Comparison of ENCODE assay signal across 15 mouse cellular contexts in the genomic region with DNA sequence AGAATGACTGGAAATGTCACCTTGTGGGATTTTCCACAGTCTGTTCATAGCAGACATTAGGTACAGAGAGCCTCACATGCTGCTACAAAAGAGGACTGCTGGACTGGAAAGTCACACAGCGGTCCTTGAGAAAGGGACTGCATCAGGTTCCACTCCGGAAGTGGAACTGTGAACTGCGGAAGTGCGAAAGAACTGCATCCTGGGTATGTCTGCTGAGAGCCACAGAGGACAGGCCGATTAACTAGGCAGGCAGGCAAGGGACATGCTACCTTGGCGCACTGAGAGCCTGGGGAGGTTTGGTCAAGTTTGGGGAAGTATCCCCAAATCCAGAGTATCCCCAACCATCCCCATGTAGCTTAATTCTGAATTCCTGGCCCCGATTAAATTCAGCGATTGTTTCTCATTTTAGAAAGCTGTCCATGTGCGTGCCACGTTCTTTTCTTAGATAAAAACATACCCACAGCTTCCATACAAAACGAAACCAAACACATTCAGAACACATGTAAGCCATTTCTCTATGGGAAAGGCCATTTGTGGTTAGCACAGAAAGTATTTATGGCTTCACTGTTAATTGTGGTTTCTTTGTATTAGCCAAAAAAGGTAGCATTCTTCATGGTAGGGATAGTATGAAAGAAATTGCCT.
DNase-seq lines count a peak whose midpoint lies in the region; ATAC-seq and TF ChIP-seq lines count a peak whose summit lies in the region.
"Had no signal": no experiment of that assay in that cellular context is flagged by ENCODE, and none has a peak within 500 bp of the region (broad histone marks: within the 10 kb centered on the region; RNA-seq: fewer than 3 reads in every experiment).

No protein-coding gene starts in this region.

- H3K4me3 ChIP-seq in heart, adult 2 months = no peak overlapping the region
- peak overlapping the region; percentile 57 for H3K4me3 ChIP-seq in testis, adult 2 months (ENCODE audit: control insufficient read depth, low read depth, low read length)
- no peak overlapping the region for H3K4me3 ChIP-seq in embryonic facial prominence, embryonic 14.5 days (ENCODE audit: low read depth, low read length)
- H3K4me3 ChIP-seq in midbrain, postnatal 0 days (ENCODE audit: low read depth, low read length) = no peak overlapping the region
- H3K4me3 ChIP-seq: kidney, embryonic 15.5 days had no signal

- ATAC-seq in embryonic facial prominence, embryonic 14.5 days (ENCODE audit: low read depth) = no peak
- no peak for ATAC-seq in midbrain, postnatal 0 days (ENCODE audit: low FRiP score)
- ATAC-seq: CD4-positive, CD25-positive, alpha-beta regulatory T cell, adult 4 months had no signal

- TF ChIP-seq POLR2A in heart, adult 2 months (IDR thresholded peaks at IDR 0.05; ENCODE audit: insufficient read depth, low read depth, low read length) = no peak
- peak; percentile 49; the same call in 1 of the 2 replicates for TF ChIP-seq POLR2A in testis, adult 2 months (IDR thresholded peaks at IDR 0.05; ENCODE audit: control insufficient read depth, low read depth, low read length)

- intact Hi-C loops in heart, adult 2 months (cut with DNase I) = no loop called here

- no peak overlapping the region for H3K9ac ChIP-seq in heart, adult 2 months (ENCODE audit: low read depth, low read length)
- H3K9ac ChIP-seq in embryonic facial prominence, embryonic 14.5 days (ENCODE audit: low read depth, low read length) = no peak overlapping the region
- H3K9ac ChIP-seq in midbrain, postnatal 0 days (replicated peaks; ENCODE audit: low read length, poor library complexity, severe bottlenecking) = no peak overlapping the region
- H3K9ac ChIP-seq: kidney, embryonic 15.5 days had no signal

- no peak for TF ChIP-seq EP300 in heart, adult 2 months (IDR thresholded peaks at IDR 0.05; ENCODE audit: insufficient read depth, low read depth, low read length)

- H3K4me2 ChIP-seq in embryonic facial prominence, embryonic 14.5 days (ENCODE audit: low read depth, low read length) = peak overlapping the region; percentile 40
- no peak overlapping the region for H3K4me2 ChIP-seq in midbrain, postnatal 0 days (ENCODE audit: low read depth, low read length, poor library complexity, severe bottlenecking)
- H3K4me2 ChIP-seq: kidney, embryonic 15.5 days had no signal

- no peaks in the 10 kb centered on the region for H3K9me3 ChIP-seq in embryonic facial prominence, embryonic 14.5 days (ENCODE audit: control insufficient read depth, low read length)
- no peaks in the 10 kb centered on the region for H3K9me3 ChIP-seq in midbrain, postnatal 0 days (ENCODE audit: low read length)
- H3K9me3 ChIP-seq: kidney, embryonic 15.5 days had no signal

- no peaks in the 10 kb centered on the region for H3K4me1 ChIP-seq in heart, adult 2 months (ENCODE audit: control insufficient read depth, insufficient read depth, low read length)
- 0 out of 2 replicates have a peak, but pooled peaks cover 2% of the 10 kb centered on the region for H3K4me1 ChIP-seq in testis, adult 2 months (ENCODE audit: control insufficient read depth, insufficient read depth, low read length)
- no peaks in the 10 kb centered on the region; the same call in 1 of the 2 replicates for H3K4me1 ChIP-seq in embryonic facial prominence, embryonic 14.5 days (ENCODE audit: control insufficient read depth, insufficient read depth, low read length)
- H3K4me1 ChIP-seq in midbrain, postnatal 0 days (ENCODE audit: insufficient read depth, low read length) = no peaks in the 10 kb centered on the region
- H3K4me1 ChIP-seq: kidney, embryonic 15.5 days had no signal

- H3K27ac ChIP-seq in heart, adult 2 months = no peak overlapping the region
- no peak overlapping the region for H3K27ac ChIP-seq in testis, adult 2 months (ENCODE audit: control insufficient read depth, insufficient read depth, low read depth, low read length)
- H3K27ac ChIP-seq in embryonic facial prominence, embryonic 14.5 days (replicated peaks; ENCODE audit: low read depth, low read length) = no peak overlapping the region; the same call in 1 of the 2 replicates
- no peak overlapping the region for H3K27ac ChIP-seq in midbrain, postnatal 0 days (ENCODE audit: low read depth, low read length)
- H3K27ac ChIP-seq: kidney, embryonic 15.5 days had no signal

- H3K79me2 ChIP-seq in heart, adult 2 months (replicated peaks; ENCODE audit: control insufficient read depth, insufficient read depth, low read length) = no peaks in the 10 kb centered on the region

- H3K36me3 ChIP-seq in heart, adult 2 months (ENCODE audit: control insufficient read depth, insufficient read depth, low read length) = no peaks in the 10 kb centered on the region
- no peaks in the 10 kb centered on the region for H3K36me3 ChIP-seq in testis, adult 2 months (ENCODE audit: control insufficient read depth, insufficient read depth, low read length)
- no peaks in the 10 kb centered on the region for H3K36me3 ChIP-seq in embryonic facial prominence, embryonic 14.5 days (ENCODE audit: control insufficient read depth, insufficient read depth, low read length)
- H3K36me3 ChIP-seq in midbrain, postnatal 0 days (ENCODE audit: insufficient read depth, low read length) = no peaks in the 10 kb centered on the region
- H3K36me3 ChIP-seq: kidney, embryonic 15.5 days had no signal

- TF ChIP-seq CTCF in heart, adult 2 months (IDR thresholded peaks at IDR 0.05) = no peak
- no peak for TF ChIP-seq CTCF in testis, adult 2 months (IDR thresholded peaks at IDR 0.05; ENCODE audit: control insufficient read depth, insufficient read depth, insufficient replicate concordance, low read depth, low read length)
- TF ChIP-seq CTCF in midbrain, postnatal 0 days (IDR thresholded peaks at IDR 0.05) = no peak

- H3K27me3 ChIP-seq in heart, adult 2 months (ENCODE audit: control insufficient read depth, insufficient read depth, low read length) = no peaks in the 10 kb centered on the region
- no peaks in the 10 kb centered on the region for H3K27me3 ChIP-seq in testis, adult 2 months (ENCODE audit: control insufficient read depth, insufficient read depth, low read length)
- no peaks in the 10 kb centered on the region for H3K27me3 ChIP-seq in embryonic facial prominence, embryonic 14.5 days (replicated peaks; ENCODE audit: control insufficient read depth, insufficient read depth, low read length)
- H3K27me3 ChIP-seq in midbrain, postnatal 0 days (ENCODE audit: insufficient read depth, low read length) = no peaks in the 10 kb centered on the region; the same call in 1 of the 2 replicates

- peak; percentile 73 for DNase-seq in heart, adult 11 months
- DNase-seq in heart, adult 2 months = no peak
- no peak for DNase-seq in testis, postnatal 14 days (ENCODE audit: low spot score)
- DNase-seq in embryonic facial prominence, embryonic 14.5 days (ENCODE audit: low spot score) = peak; percentile 14
- DNase-seq in telencephalon, adult 2 months (ENCODE audit: low read depth, low spot score) = peak; percentile 17
- no peak for DNase-seq in midbrain, postnatal 0 days (ENCODE audit: low spot score)
- no peak for DNase-seq in adrenal gland, postnatal 4 days (ENCODE audit: low spot score in 2 of 2)
- DNase-seq: adrenal gland, adult 8-10 months; cerebellum, postnatal 36 days; layer of hippocampus, adult 9-11 months; lung, adult 2 months; spleen, adult 18-20 months had no signal

- WGBS in heart, adult 2 months = 74% methylated on average over 11 of the region's 11 CpGs
- WGBS in embryonic facial prominence, embryonic 14.5 days = 60% methylated on average over 11 of the region's 11 CpGs
- WGBS in midbrain, postnatal 0 days = 81% methylated on average over 11 of the region's 11 CpGs

Comparison
In these comparisons a context has a peak if more than half of its experiments do, and no peak if none do; other contexts are left out.
1. DNase-seq: peak in heart, adult 11 months (single experiment), embryonic facial prominence, embryonic 14.5 days (single experiment) and telencephalon, adult 2 months (single experiment); none in heart, adult 2 months (0 of 2), testis, postnatal 14 days (single experiment), midbrain, postnatal 0 days (single experiment) and adrenal gland, postnatal 4 days (0 of 2).